Mouse (Mus musculus) liver, adult 2 months (tissue): ENCODE measurements around the gene Hoxb7. TPM values are rescaled to one million over a fixed set of nuclear protein-coding genes. Genes with fewer than 3 reads are reported as not detected.

Source experiments
- DNase-seq: peaks from one replicate; pipeline ENCODE4 v3.0.0-alpha.2; 2011; ENCODE audit warnings: low read depth, low spot score; ENCODE audit errors: extremely low read depth
- H3K27ac ChIP-seq: fragments of 200-500 bp; replicated peaks from 2 replicates; pipeline ENCODE4 v1.5.1; 2012; ENCODE audit warnings: low read depth, mild to moderate bottlenecking, control low read depth, inconsistent platforms, low read length; ENCODE audit not compliant: insufficient read depth
- H3K27me3 ChIP-seq: fragments of 200-500 bp; 2 replicates; pipeline ENCODE4 v1.6.1; 2012; ENCODE audit warnings: mild to moderate bottlenecking, moderate library complexity, low read length, inconsistent platforms; ENCODE audit not compliant: control insufficient read depth, insufficient read depth
- H3K36me3 ChIP-seq: fragments of 200-500 bp; 2 replicates; pipeline ENCODE4 v1.6.1; 2012; ENCODE audit warnings: low read length, inconsistent platforms; ENCODE audit not compliant: control insufficient read depth, insufficient read depth
- H3K4me1 ChIP-seq: fragments of 200-500 bp; 2 replicates; pipeline ENCODE4 v1.6.1; 2011; ENCODE audit warnings: low read length; ENCODE audit not compliant: control insufficient read depth, insufficient read depth
- H3K4me3 ChIP-seq: fragments of 200-500 bp; 2 replicates; pipeline ENCODE4 v1.5.1; 2011; ENCODE audit warnings: low read depth, mild to moderate bottlenecking, control low read depth, low read length, moderate library complexity; ENCODE audit not compliant: insufficient read depth
- H3K79me2 ChIP-seq: fragments of 200-500 bp; 2 replicates; pipeline ENCODE4 v1.6.1; 2012; ENCODE audit warnings: inconsistent platforms, mild to moderate bottlenecking, low read length, moderate library complexity; ENCODE audit not compliant: control insufficient read depth, insufficient read depth
- H3K9ac ChIP-seq: fragments of 200-500 bp; 2 replicates; pipeline ENCODE4 v1.6.1; 2012; ENCODE audit warnings: low read depth, mild to moderate bottlenecking, control low read depth, inconsistent platforms, low read length
- CTCF ChIP-seq: fragments of 200-500 bp; IDR thresholded peaks from 2 replicates; pipeline ENCODE4 v1.5.1; 2011; ENCODE audit warnings: low read depth, low read length, control low read depth
- POLR2A ChIP-seq: fragments of 200-500 bp; IDR thresholded peaks from 2 replicates; pipeline ENCODE4 v1.6.1; 2011; ENCODE audit warnings: low read length, control low read depth; ENCODE audit not compliant: insufficient read depth; ENCODE audit errors: extremely low read depth
- WGBS: fragments of 180-500 bp; shearing (Covaris S2); methylation state at CpG from one replicate; pipeline ENCODE4 v1.1.7; 2018; 5-methylcytosine and 5-hydroxymethylcytosine counted together
- polyA plus RNA-seq: library from polyadenylated mRNA; depleted of rRNA; stranded (reverse); fragments of >200 nt; gene quantifications from 2 replicates; pipeline ENCODE4 v1.2.3, GENCODE M21; 2012
- total RNA-seq: library from RNA; depleted of rRNA; stranded (reverse); fragments of >200 nt; gene quantifications from 2 replicates; pipeline ENCODE4 v1.2.3, GENCODE M21; 2014

The Hoxb7 gene
- total and polyA plus RNA-seq, 2 experiments, result 0.09 to 0.17 TPM

- Histone ChIP-seq H3K4me1 (no peaks in the 10 kb centered on the region), H3K27ac (peak within 1 kb of the TSS; percentile 78), H3K4me3 (peak within 1 kb of the TSS; percentile 91), H3K36me3 (no peaks in the 10 kb centered on the region), H3K27me3 (peaks cover 28% of the 10 kb centered on the region), H3K9ac (peak within 1 kb of the TSS; percentile 91), H3K79me2 (no peaks in the 10 kb centered on the region)
- WGBS, result 3% methylated on average over 69 of the region's 69 CpGs
- TF ChIP-seq CTCF (peak; percentile 85), POLR2A (0 out of 2 replicates have a peak, but pooled peaks have one; percentile 14)
- no peak for DNase-seq
Observed at GRCm38 (mm10) chr11:96303151-96304099, 17.0 kb downstream of the Hoxb7 start, which contains the start of gene Hoxb5. Gene Hoxb5 (plus strand): TSS chr11:96303336.

- Histone ChIP-seq H3K27ac (peak overlapping the region; percentile 62), H3K27me3 (peaks cover 23% of the 10 kb centered on the region), H3K79me2 (no peaks in the 10 kb centered on the region), H3K36me3 (no peaks in the 10 kb centered on the region), H3K4me3 (peak overlapping the region; percentile 91), H3K4me1 (no peaks in the 10 kb centered on the region), H3K9ac (peak overlapping the region; percentile 57)
- WGBS, result 19% methylated on average over 38 of the region's 38 CpGs
- TF ChIP-seq CTCF, result no peak
- no peak for TF ChIP-seq POLR2A
- DNase-seq, result no peak
Observed at GRCm38 (mm10) chr11:96304381-96305195, 18.2 kb downstream of the Hoxb7 start.

- H3K79me2 ChIP-seq, result no peaks in the 10 kb centered on the region
- no peaks in the 10 kb centered on the region for H3K4me1 ChIP-seq
- TF ChIP-seq CTCF (no peak), POLR2A (no peak)
- H3K36me3 ChIP-seq, result no peaks in the 10 kb centered on the region
- peaks cover 17% of the 10 kb centered on the region for H3K27me3 ChIP-seq
- H3K9ac ChIP-seq, result no peak overlapping the region
- WGBS, result 77% methylated on average over 6 of the region's 6 CpGs
- H3K27ac ChIP-seq, result no peak overlapping the region
- no peak for DNase-seq
- no peak overlapping the region for H3K4me3 ChIP-seq
Observed at GRCm38 (mm10) chr11:96305505-96306182, 19.2 kb downstream of the Hoxb7 start.

GRCm38 (mm10) chr11:96306183-96306907 is 19.9 kb downstream of the Hoxb7 start:
- Histone ChIP-seq H3K79me2 (no peaks in the 10 kb centered on the region), H3K36me3 (no peaks in the 10 kb centered on the region), H3K27me3 (peaks cover 12% of the 10 kb centered on the region), H3K4me1 (0 out of 2 replicates have a peak, but pooled peaks cover 5% of the 10 kb centered on the region), H3K9ac (no peak overlapping the region), H3K27ac (no peak overlapping the region), H3K4me3 (no peak overlapping the region)
- TF ChIP-seq POLR2A (no peak), CTCF (no peak)
- no peak for DNase-seq
- 46% methylated on average over 7 of the region's 7 CpGs for WGBS

GRCm38 (mm10) chr11:96306908-96307269 is 20.5 kb downstream of the Hoxb7 start:
- no peak for DNase-seq
- Histone ChIP-seq H3K9ac (no peak overlapping the region), H3K4me3 (no peak overlapping the region), H3K36me3 (no peaks in the 10 kb centered on the region), H3K27me3 (peaks cover 10% of the 10 kb centered on the region), H3K4me1 (0 out of 2 replicates have a peak, but pooled peaks cover 5% of the 10 kb centered on the region), H3K79me2 (no peaks in the 10 kb centered on the region), H3K27ac (no peak overlapping the region)
- TF ChIP-seq POLR2A (no peak), CTCF (no peak)
- WGBS, result 34% methylated on average over 13 of the region's 13 CpGs
